Mouse (Mus musculus) brain, embryonic 14.5 days (tissue): ENCODE measurements around the gene Fam214b. TPM values are rescaled to one million over a fixed set of nuclear protein-coding genes. Genes with fewer than 3 reads are reported as not detected.
A peak's percentile ranks its signal among the peaks of the same experiment; 100 is the strongest.

ENCODE experiments used
- DNase-seq: peaks from one replicate; pipeline ENCODE4 v3.0.0-alpha.2; 2011; ENCODE audit warnings: low read depth
- CTCF ChIP-seq: fragments of 200-500 bp; IDR thresholded peaks from 2 replicates; pipeline ENCODE4 v1.5.1; 2012; ENCODE audit warnings: inconsistent platforms, mild to moderate bottlenecking, moderate library complexity, borderline replicate concordance; ENCODE audit not compliant: insufficient read depth, insufficient read length; ENCODE audit errors: extremely low read depth
- POLR2A ChIP-seq: fragments of 200-500 bp; IDR thresholded peaks from 2 replicates; pipeline ENCODE4 v1.6.1; 2012; ENCODE audit warnings: mild to moderate bottlenecking, inconsistent platforms, borderline replicate concordance; ENCODE audit not compliant: poor library complexity, insufficient read depth, insufficient read length, severe bottlenecking; ENCODE audit errors: extremely low read depth
- polyA plus RNA-seq: library from polyadenylated mRNA; depleted of rRNA; stranded (reverse); fragments of >200 nt; gene quantifications from 2 replicates; pipeline ENCODE4 v1.2.3, GENCODE M21; 2012; rRNA removed

The Fam214b gene
- polyA plus RNA-seq, 1 experiment: 51.3 TPM

GRCm38 (mm10) chr4:43001272-43001671 is 44.7 kb downstream of the Fam214b start:
- no peak for TF ChIP-seq CTCF
- no peak for TF ChIP-seq POLR2A
- no peak for DNase-seq

- peak; percentile 100 for DNase-seq
- TF ChIP-seq POLR2A: peak; percentile 39; the same call in 1 of the 2 replicates
Observed at GRCm38 (mm10) chr4:43000141-43000986, 45.7 kb downstream of the Fam214b start, which contains the start of gene Vcp. Gene Vcp, minus strand, starts transcription at chr4:43000507.

- TF ChIP-seq POLR2A: no peak
- 0 out of 2 replicates have a peak, but pooled peaks have one; percentile 14 for TF ChIP-seq CTCF
- peak; percentile 85 for DNase-seq
Observed at GRCm38 (mm10) chr4:42999451-43000140, 46.4 kb downstream of the Fam214b start.

- DNase-seq: no peak
- TF ChIP-seq POLR2A (no peak), CTCF (no peak)
Observed at GRCm38 (mm10) chr4:42998022-42998421, 48.0 kb downstream of the Fam214b start.

GRCm38 (mm10) chr4:42988296-42988695 is 57.7 kb downstream of the Fam214b start:
- no peak for DNase-seq
- no peak for TF ChIP-seq POLR2A
- no peak for TF ChIP-seq CTCF

Other genes with a start within 250 kb of the Fam214b start
- gene Fam205a1, start 192.3 kb downstream of the Fam214b start, polyA plus RNA-seq: 0.03 TPM in 1 of 2 replicates, not detected in the other
- gene Gm12394, start 189.4 kb downstream of the Fam214b start, polyA plus RNA-seq: 0.01 and 0.05 TPM in 2 replicates
- not detected in 2 replicates for gene Fam205c, start 172.0 kb downstream of the Fam214b start, polyA plus RNA-seq
- gene Phf24, start 129.6 kb downstream of the Fam214b start, polyA plus RNA-seq: 42.3 and 58.2 TPM in 2 replicates
- 72.1 and 101 TPM in 2 replicates for gene Dnajb5, start 96.4 kb downstream of the Fam214b start, polyA plus RNA-seq
- not detected in 2 replicates for gene 1700022I11Rik, start 76.6 kb downstream of the Fam214b start, polyA plus RNA-seq
- 203 and 264 TPM in 2 replicates for gene Vcp, start 45.7 kb downstream of the Fam214b start, polyA plus RNA-seq
- 26.9 and 44.7 TPM in 2 replicates for gene Fancg, start 35.7 kb downstream of the Fam214b start, polyA plus RNA-seq
- 34.1 and 34.9 TPM in 2 replicates for gene Pigo, start 20.4 kb downstream of the Fam214b start, polyA plus RNA-seq
- gene Stoml2, start 14.5 kb downstream of the Fam214b start, polyA plus RNA-seq: 106 and 168 TPM in 2 replicates
- 51.3 and 65.5 TPM in 2 replicates for gene Unc13b, start 12.7 kb upstream of the Fam214b start, polyA plus RNA-seq
- 0.63 and 0.88 TPM in 2 replicates for gene Atp8b5, start 220.9 kb upstream of the Fam214b start, polyA plus RNA-seq